Mouse (Mus musculus): ENCODE measurements around the gene U2af2. TPM values are rescaled to one million over a fixed set of nuclear protein-coding genes. Genes with fewer than 3 reads are reported as not detected.

Gene U2af2
- polyA plus RNA-seq, 1 experiment = 159 TPM

DNA sequence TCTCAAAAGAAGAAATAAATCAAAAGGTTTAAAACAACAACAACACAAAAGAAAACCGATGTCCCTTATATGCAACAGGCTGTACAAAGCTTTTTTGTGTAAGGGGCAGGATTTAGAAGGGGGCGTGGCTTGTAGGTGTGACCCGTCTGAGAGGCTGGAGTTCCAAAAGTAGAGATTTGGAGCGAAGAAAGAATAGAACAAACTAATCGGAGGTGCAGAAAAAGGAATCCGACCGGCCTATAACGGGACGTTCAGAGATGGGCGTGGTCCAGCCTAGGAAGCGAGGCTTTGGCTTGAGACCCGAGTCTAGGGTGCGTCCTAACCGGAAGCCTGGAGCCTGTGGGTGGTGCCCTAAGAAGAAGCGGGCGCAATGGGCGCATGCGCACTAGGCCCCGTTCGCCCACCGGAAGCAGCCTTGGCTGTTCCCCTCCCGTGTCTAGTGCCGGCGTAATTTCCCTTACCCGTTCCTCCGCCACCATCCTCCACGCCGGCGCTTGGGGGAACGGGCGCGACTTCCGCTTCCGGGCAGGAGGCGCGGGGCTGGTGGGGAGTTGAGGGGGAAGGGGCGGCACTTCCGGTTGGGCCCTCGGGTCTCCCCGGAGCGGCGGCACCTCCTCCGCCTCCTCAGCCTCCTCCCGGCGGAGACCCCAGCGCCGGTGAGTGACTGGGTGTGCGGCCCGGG, 41.8 kb upstream of the U2af2 start, which contains the start of the genes Zfp865 and Ccdc106:
TSS of gene Zfp865 (plus strand) at position 377 of the 682 bp plus-strand sequence.
TSS of gene Ccdc106 (plus strand) at position 554 of the 682 bp plus-strand sequence.
- H3K36me3 ChIP-seq (ENCODE audit: control insufficient read depth, insufficient read depth) = peaks cover 10% of the 10 kb centered on the region
- H3K4me3 ChIP-seq = peak within 1 kb of the TSS; percentile 69
- peaks cover 52% of the 10 kb centered on the region for H3K79me2 ChIP-seq (ENCODE audit: control insufficient read depth, insufficient read depth)
- H3K27me3 ChIP-seq (ENCODE audit: control insufficient read depth, insufficient read depth, insufficient read length) = no peaks in the 10 kb centered on the region
- peak within 1 kb of the TSS; percentile 92 for H3ac ChIP-seq (ENCODE audit: control insufficient read depth, insufficient read length)
- peak within 1 kb of the TSS; percentile 88 for H3K4me2 ChIP-seq (ENCODE audit: low read depth)
- TF ChIP-seq POLR2A (IDR thresholded peaks at IDR 0.05; ENCODE audit: insufficient read length, low read depth) (peak; percentile 70), POLR2AphosphoS2 (IDR thresholded peaks at IDR 0.05; ENCODE audit: insufficient read length, low read depth) (peak; percentile 89), MYOD1 (IDR thresholded peaks at IDR 0.05; ENCODE audit: control insufficient read depth in 1 of 3, insufficient read length in 2 of 3, low read depth in 2 of 3) (no peak), MYOG (IDR thresholded peaks at IDR 0.05; ENCODE audit: control insufficient read depth in 1 of 3, insufficient read depth in 1 of 3, insufficient read length in 2 of 3, low read depth in 2 of 3) (peak in 1 of 3 experiments; percentile 7), SRF (IDR thresholded peaks at IDR 0.05; ENCODE audit: control insufficient read depth, insufficient read length, low read depth) (peak; percentile 18), USF1 (IDR thresholded peaks at IDR 0.05; ENCODE audit: low read depth) (no peak), E2F4 (IDR thresholded peaks at IDR 0.05; ENCODE audit: insufficient read depth) (no peak), MAX (IDR thresholded peaks at IDR 0.05; ENCODE audit: low read depth) (no peak)

DNA sequence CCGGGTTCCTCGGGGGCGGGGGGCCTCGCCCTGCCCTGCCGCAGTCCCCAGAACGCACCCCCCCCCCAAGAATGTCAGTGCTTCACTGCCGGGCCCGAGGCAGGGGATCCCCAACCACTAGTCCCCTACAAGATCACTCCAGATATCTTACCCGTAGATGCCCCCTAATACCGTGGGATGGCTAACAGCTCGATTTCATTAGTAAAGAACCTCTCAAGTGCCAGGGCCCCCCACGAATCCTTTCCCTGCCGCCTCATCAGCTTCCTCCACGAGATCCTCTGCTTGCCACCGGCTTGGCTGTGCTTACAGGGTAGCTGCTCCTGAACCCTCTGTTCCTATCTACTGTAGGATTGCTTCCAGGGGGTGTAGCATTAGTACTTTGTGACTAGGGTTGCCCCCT, 41.3 kb upstream of the U2af2 start:
- TF ChIP-seq TCF12 (IDR thresholded peaks at IDR 0.05; ENCODE audit: insufficient read depth, poor library complexity, severe bottlenecking) (no peak), MAX (IDR thresholded peaks at IDR 0.05; ENCODE audit: low read depth) (no peak), SRF (IDR thresholded peaks at IDR 0.05; ENCODE audit: control insufficient read depth, insufficient read length, low read depth) (no peak), POLR2A (IDR thresholded peaks at IDR 0.05; ENCODE audit: insufficient read length, low read depth) (no peak), CEBPB (IDR thresholded peaks at IDR 0.05; ENCODE audit: insufficient read depth, poor library complexity, severe bottlenecking) (no peak), E2F4 (IDR thresholded peaks at IDR 0.05; ENCODE audit: insufficient read depth) (no peak), REST (IDR thresholded peaks at IDR 0.05; ENCODE audit: insufficient read depth, insufficient read length) (no peak), MYOG (IDR thresholded peaks at IDR 0.05; ENCODE audit: control insufficient read depth in 1 of 3, insufficient read depth in 1 of 3, insufficient read length in 2 of 3, low read depth in 2 of 3) (no peak), MYOD1 (IDR thresholded peaks at IDR 0.05; ENCODE audit: control insufficient read depth in 1 of 3, insufficient read length in 2 of 3, low read depth in 2 of 3) (no peak), USF1 (IDR thresholded peaks at IDR 0.05; ENCODE audit: low read depth) (no peak), POLR2AphosphoS2 (IDR thresholded peaks at IDR 0.05; ENCODE audit: insufficient read length, low read depth) (no peak), TCF3 (IDR thresholded peaks at IDR 0.05; ENCODE audit: insufficient read length, low read depth) (no peak)
- peaks cover 52% of the 10 kb centered on the region for H3K79me2 ChIP-seq (ENCODE audit: control insufficient read depth, insufficient read depth)
- H3K4me3 ChIP-seq = peak overlapping the region; percentile 69
- H3K36me3 ChIP-seq (ENCODE audit: control insufficient read depth, insufficient read depth) = peaks cover 10% of the 10 kb centered on the region
- H3ac ChIP-seq (ENCODE audit: control insufficient read depth, insufficient read length) = peak overlapping the region; percentile 92
- peak overlapping the region; percentile 88 for H3K4me2 ChIP-seq (ENCODE audit: low read depth)
- H3K27me3 ChIP-seq (ENCODE audit: control insufficient read depth, insufficient read depth, insufficient read length) = no peaks in the 10 kb centered on the region

DNA sequence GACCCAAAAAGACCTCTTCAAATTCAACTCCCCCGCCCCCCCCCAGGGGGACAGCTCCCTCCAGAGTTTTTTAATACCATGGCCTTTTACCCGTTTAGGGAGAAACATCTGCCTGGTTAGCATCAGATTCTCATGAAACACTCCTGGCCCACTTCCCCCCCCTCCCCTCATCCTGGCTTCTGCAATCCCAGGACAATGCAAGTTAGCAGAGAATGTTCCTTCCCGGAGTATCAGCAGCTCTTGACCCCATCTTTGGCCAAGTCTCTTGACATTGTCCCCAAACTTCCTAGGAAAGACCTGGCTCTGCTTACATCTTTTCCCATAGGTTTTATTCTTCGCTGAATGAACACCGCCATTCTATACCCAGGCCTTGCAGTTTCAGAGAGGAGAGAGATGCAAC, 40.7 kb upstream of the U2af2 start:
- TF ChIP-seq E2F4 (IDR thresholded peaks at IDR 0.05; ENCODE audit: insufficient read depth) = no peak
- TF ChIP-seq MAX (IDR thresholded peaks at IDR 0.05; ENCODE audit: low read depth) = no peak
- TF ChIP-seq REST (IDR thresholded peaks at IDR 0.05; ENCODE audit: insufficient read depth, insufficient read length) = no peak
- no peak for TF ChIP-seq TCF12 (IDR thresholded peaks at IDR 0.05; ENCODE audit: insufficient read depth, poor library complexity, severe bottlenecking)
- no peak for TF ChIP-seq TCF3 (IDR thresholded peaks at IDR 0.05; ENCODE audit: insufficient read length, low read depth)
- no peak for TF ChIP-seq MYOG (IDR thresholded peaks at IDR 0.05; ENCODE audit: control insufficient read depth in 1 of 3, insufficient read depth in 1 of 3, insufficient read length in 2 of 3, low read depth in 2 of 3)
- H3K36me3 ChIP-seq (ENCODE audit: control insufficient read depth, insufficient read depth) = peaks cover 10% of the 10 kb centered on the region
- no peaks in the 10 kb centered on the region for H3K27me3 ChIP-seq (ENCODE audit: control insufficient read depth, insufficient read depth, insufficient read length)
- peaks cover 56% of the 10 kb centered on the region for H3K79me2 ChIP-seq (ENCODE audit: control insufficient read depth, insufficient read depth)
- peak overlapping the region; percentile 88 for H3K4me2 ChIP-seq (ENCODE audit: low read depth)
- peak overlapping the region; percentile 92 for H3ac ChIP-seq (ENCODE audit: control insufficient read depth, insufficient read length)
- H3K4me3 ChIP-seq = peak overlapping the region; percentile 69

DNA sequence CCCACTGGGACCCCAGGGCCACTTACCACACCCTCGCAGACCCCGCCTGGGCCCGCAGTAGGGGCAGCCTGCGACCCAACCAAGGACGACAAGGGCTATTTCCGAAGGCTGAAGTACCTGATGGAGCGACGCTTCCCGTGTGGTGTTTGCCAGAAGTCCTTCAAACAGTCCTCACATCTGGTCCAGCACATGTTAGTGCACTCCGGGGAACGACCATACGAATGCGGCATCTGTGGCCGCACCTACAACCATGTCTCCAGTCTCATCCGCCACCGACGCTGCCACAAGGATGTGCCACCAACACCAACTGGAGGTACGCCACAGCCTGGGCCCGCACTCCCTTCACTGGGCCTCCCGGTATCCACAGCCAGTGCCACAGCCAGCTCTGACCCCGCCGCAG, 32.4 kb upstream of the U2af2 start:
- Histone ChIP-seq H3ac (ENCODE audit: control insufficient read depth, insufficient read length) (no peak overlapping the region), H3K4me3 (no peak overlapping the region), H3K79me2 (ENCODE audit: control insufficient read depth, insufficient read depth) (peaks cover 8% of the 10 kb centered on the region), H3K36me3 (ENCODE audit: control insufficient read depth, insufficient read depth) (peaks cover 28% of the 10 kb centered on the region), H3K4me2 (ENCODE audit: low read depth) (no peak overlapping the region), H3K27me3 (ENCODE audit: control insufficient read depth, insufficient read depth, insufficient read length) (no peaks in the 10 kb centered on the region)
- peak; percentile 43 for TF ChIP-seq POLR2AphosphoS2 (IDR thresholded peaks at IDR 0.05; ENCODE audit: insufficient read length, low read depth)
- TF ChIP-seq CEBPB (IDR thresholded peaks at IDR 0.05; ENCODE audit: insufficient read depth, poor library complexity, severe bottlenecking) = no peak
- TF ChIP-seq MAX (IDR thresholded peaks at IDR 0.05; ENCODE audit: low read depth) = no peak

DNA sequence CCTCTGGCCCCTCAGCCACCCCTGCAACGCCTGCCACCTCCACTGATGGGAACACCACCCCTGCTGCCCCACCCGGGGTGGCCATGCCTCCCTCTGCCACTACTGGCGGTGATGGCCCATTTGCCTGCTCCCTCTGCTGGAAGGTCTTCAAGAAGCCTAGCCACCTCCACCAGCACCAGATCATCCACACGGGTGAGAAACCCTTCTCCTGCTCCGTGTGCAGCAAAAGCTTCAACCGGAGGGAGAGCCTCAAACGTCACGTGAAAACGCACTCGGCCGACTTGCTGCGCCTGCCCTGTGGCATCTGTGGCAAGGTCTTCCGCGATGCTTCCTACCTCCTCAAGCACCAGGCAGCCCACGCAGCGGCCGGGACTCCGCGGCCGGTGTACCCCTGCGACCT, 32.0 kb upstream of the U2af2 start:
- no peak overlapping the region for H3K4me2 ChIP-seq (ENCODE audit: low read depth)
- peaks cover 27% of the 10 kb centered on the region for H3K36me3 ChIP-seq (ENCODE audit: control insufficient read depth, insufficient read depth)
- no peak overlapping the region for H3ac ChIP-seq (ENCODE audit: control insufficient read depth, insufficient read length)
- H3K4me3 ChIP-seq = no peak overlapping the region
- TF ChIP-seq REST (IDR thresholded peaks at IDR 0.05; ENCODE audit: insufficient read depth, insufficient read length) = no peak
- TF ChIP-seq MYOD1 (IDR thresholded peaks at IDR 0.05; ENCODE audit: control insufficient read depth in 1 of 3, insufficient read length in 2 of 3, low read depth in 2 of 3) = no peak
- no peak for TF ChIP-seq TCF12 (IDR thresholded peaks at IDR 0.05; ENCODE audit: insufficient read depth, poor library complexity, severe bottlenecking)
- no peak for TF ChIP-seq POLR2A (IDR thresholded peaks at IDR 0.05; ENCODE audit: insufficient read length, low read depth)
- TF ChIP-seq POLR2AphosphoS2 (IDR thresholded peaks at IDR 0.05; ENCODE audit: insufficient read length, low read depth) = no peak
- TF ChIP-seq SRF (IDR thresholded peaks at IDR 0.05; ENCODE audit: control insufficient read depth, insufficient read length, low read depth) = no peak
- no peak for TF ChIP-seq MAX (IDR thresholded peaks at IDR 0.05; ENCODE audit: low read depth)
- TF ChIP-seq USF1 (IDR thresholded peaks at IDR 0.05; ENCODE audit: low read depth) = no peak
- TF ChIP-seq TCF3 (IDR thresholded peaks at IDR 0.05; ENCODE audit: insufficient read length, low read depth) = no peak
- no peak for TF ChIP-seq E2F4 (IDR thresholded peaks at IDR 0.05; ENCODE audit: insufficient read depth)
- TF ChIP-seq MYOG (IDR thresholded peaks at IDR 0.05; ENCODE audit: control insufficient read depth in 1 of 3, insufficient read depth in 1 of 3, insufficient read length in 2 of 3, low read depth in 2 of 3) = no peak
- TF ChIP-seq CEBPB (IDR thresholded peaks at IDR 0.05; ENCODE audit: insufficient read depth, poor library complexity, severe bottlenecking) = no peak
- H3K27me3 ChIP-seq (ENCODE audit: control insufficient read depth, insufficient read depth, insufficient read length) = no peaks in the 10 kb centered on the region
- H3K79me2 ChIP-seq (ENCODE audit: control insufficient read depth, insufficient read depth) = peaks cover 7% of the 10 kb centered on the region
